Mouse (Mus musculus) splenic B cell, adult 2 months (primary cell): Measurements from ENCODE around the gene Fam129a.

Experiments used
- DNase-seq: peaks from one replicate; pipeline ENCODE4 v3.0.0-alpha.2; 2011; ENCODE audit warnings: low read depth, low spot score
- H3K27me3 ChIP-seq: 2 replicates; pipeline ENCODE4 v1.6.1; 2012; ENCODE audit warnings: mild to moderate bottlenecking, low read length, moderate library complexity, mixed read lengths; ENCODE audit not compliant: control insufficient read depth, poor library complexity, insufficient read depth, severe bottlenecking
- H3K36me3 ChIP-seq: 2 replicates; pipeline ENCODE4 v1.6.1; 2012; ENCODE audit warnings: mild to moderate bottlenecking, low read length, moderate library complexity, mixed read lengths; ENCODE audit not compliant: control insufficient read depth, poor library complexity, insufficient read depth, severe bottlenecking

Gene Fam129a

DNA sequence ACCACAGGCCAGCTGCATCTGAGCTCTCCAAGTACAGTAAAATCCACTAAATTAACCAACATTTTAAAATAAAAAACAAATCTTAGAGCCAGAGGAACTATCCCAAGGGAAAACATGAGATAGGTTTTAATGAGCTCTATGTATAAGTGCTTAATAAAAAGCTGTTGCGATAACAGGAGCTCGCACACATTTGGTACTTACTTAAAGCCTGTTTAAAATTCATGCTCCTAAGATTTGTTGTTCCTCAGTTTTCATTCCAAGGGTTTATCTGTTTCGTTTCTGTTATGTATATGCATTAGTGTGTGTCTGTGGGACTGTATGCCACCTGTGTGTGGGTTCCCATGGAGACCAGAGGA, 135.4 kb downstream of the Fam129a start:
- no peaks in the 10 kb centered on the region for H3K36me3 ChIP-seq
- H3K27me3 ChIP-seq, result no peaks in the 10 kb centered on the region
- no peak for DNase-seq

DNA sequence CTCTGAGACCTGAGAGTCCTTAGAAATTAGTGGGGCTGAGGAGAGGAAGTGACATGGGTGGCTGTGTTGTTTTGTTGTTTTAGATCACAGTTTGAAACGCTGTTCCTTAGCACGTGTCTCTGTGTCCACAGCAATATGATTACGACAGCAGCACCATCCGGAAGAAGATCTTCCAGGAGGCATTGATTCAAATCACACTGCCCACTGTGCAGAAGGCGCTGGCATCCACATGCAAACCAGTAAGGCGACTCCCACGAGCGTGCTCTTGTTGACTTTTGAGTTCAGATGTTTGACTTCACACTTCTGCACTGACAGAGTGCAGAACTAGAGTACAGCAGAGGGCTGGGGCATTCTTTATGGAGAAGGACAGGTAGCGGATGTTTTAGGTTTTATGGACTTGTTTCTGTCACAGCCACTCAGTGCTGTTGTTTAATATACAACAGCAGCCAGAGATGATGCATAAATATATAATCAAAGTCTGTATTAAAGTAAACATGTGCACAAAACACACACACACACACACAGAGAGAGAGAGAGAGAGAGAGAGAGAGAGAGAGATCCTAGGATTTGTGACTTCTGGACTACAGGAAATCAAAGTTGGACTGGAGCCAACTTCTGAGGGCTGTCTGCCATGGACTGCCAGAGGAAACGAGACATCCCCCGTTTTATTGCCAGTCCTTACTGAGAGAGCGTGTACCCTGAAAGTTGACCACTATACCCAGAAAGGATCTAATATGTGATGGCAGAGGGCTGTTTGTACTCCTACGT, 138.2 kb downstream of the Fam129a start:
- no peaks in the 10 kb centered on the region for H3K36me3 ChIP-seq
- no peaks in the 10 kb centered on the region for H3K27me3 ChIP-seq
- peak; percentile 19 for DNase-seq

DNA sequence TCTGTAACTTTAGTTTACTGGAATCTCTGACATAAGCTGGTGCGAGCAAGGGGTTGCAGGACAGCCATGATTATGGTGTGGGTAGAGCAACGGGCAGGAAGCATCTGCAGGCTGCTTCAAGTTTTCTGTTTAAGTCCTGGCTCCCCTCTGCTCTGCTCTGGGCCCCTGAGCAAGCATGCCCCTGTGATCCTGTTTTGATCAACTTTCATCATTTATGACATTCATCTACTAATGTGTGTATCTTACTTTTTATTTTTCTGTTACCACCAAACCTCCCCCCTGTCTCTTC, 138.7 kb downstream of the Fam129a start:
- no peaks in the 10 kb centered on the region for H3K36me3 ChIP-seq
- no peaks in the 10 kb centered on the region for H3K27me3 ChIP-seq
- DNase-seq, result no peak

DNA sequence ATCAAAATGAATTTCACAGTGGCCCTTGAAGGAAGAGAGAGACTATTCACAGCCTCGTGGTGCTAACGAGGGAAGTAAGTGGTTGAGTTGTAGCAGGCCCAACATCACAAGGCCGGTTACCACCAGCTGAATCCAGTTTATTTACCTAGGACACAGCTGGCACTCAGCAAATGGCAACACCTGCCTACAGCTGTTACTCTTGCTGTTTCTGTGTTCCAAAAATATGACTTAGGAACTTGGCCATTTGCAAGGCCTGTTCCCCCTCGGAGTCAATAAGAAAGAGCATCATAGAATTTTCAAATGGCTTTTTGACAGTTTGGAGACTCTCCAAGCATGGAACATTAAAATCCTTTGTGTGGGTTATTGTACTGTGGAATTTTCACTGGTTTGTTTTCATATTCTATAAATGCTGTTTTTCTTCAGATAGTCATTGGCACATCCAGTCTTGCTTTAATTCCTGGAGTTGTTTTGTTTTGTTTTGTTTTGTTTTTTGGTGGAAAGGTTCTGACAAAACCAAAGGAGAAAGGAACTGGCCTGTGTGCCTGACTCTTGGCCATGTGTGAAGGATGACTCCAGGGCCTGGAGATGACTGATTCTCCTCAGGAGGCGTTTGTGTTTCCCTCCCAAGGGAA, 139.6 kb downstream of the Fam129a start:
- Histone ChIP-seq H3K36me3 (no peaks in the 10 kb centered on the region), H3K27me3 (no peaks in the 10 kb centered on the region)
- DNase-seq, result no peak

DNA sequence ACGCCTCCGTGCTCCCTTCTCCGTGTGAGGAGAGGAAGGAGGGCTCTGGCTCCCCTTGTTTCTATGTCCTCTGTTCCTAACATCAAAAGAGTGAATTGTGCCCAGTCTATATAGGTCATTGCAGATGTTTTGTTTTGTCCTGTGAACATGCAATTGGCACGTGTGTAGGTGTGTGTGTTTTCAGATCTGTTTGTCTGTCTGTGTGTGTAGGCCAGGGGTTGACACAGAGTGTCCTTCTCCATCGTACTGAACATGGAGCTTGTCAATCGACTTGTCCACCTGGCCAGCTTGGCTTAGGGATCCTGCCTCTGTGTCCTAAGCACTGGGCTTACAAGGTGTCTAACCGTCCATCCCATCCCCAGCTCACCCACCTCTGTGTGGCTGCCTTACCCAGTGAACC, 140.1 kb downstream of the Fam129a start:
- H3K36me3 ChIP-seq, result no peaks in the 10 kb centered on the region
- DNase-seq, result no peak
- H3K27me3 ChIP-seq, result no peaks in the 10 kb centered on the region

DNA sequence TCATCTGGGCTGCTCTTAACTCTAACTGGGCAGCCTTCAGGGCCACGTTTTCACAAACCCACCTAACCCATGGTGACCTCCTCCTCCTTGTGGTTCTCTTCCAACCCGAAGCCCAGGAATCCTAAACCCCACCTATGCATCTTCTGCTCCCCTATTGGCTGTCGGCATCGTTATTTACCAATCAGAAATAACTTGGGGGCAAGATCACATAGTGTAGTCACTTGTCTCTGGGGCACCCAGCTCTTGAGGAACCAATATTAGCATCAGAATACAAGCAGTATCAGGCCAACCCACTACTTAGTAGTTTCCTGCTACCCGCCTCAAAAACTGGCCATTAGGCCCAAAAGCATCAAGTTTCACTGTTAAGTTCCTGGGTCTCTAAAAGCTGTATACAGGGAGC, 141.7 kb downstream of the Fam129a start:
- Histone ChIP-seq H3K36me3 (no peaks in the 10 kb centered on the region), H3K27me3 (no peaks in the 10 kb centered on the region)
- DNase-seq, result peak; percentile 13

DNA sequence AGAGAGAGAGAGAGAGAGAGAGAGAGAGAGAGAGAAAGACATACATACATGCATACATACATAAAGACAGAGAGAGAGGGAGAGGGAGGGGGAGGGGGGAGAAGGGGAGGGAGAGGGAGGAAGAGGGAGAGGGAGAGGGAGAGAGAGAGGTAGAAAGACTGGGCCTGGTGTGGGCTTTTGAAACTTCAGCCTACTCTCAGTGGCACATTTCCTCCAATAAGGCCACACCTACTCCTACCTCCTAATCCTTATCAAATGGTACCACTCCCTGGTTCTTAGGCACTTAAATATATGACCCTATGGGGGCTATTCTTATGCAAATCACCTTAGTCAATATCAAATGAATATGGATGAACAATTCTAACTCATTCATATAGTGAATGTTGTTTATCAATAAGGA, 142.6 kb downstream of the Fam129a start:
- H3K36me3 ChIP-seq, result no peaks in the 10 kb centered on the region
- no peaks in the 10 kb centered on the region for H3K27me3 ChIP-seq
- no peak for DNase-seq

DNA sequence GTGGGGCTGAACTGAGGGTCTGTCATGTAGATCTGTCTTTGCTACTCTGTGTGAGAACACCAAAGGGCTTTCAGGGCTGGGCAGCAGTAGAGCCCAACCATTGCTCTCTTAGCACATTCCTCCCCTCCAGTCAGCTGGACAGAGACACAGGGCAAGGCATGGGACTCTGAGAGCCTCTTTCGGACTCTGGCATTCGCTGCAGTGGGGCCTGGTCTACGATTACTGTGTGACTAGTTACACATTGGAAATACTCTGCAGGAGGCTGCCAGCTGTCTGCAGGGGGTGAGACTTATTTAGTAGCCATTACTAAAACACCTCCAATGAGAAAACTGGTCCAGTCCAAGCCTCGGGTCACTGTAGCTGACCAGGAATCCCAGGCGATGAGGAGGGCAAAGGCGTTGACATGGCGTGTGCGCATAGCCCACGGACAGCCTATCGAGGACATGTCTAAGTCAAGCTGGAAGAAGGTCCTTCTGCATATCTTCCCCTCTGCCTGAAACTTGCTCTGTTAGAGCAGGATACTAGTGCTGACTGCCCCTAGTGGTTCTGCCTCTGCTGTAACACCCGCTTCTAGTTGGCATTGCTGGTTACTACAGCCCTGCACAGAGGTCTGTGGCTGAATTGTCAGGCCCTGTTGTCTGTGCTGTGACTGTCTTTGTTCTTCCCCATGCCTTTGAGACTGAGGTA, 145.2 kb downstream of the Fam129a start:
- H3K27me3 ChIP-seq, result no peaks in the 10 kb centered on the region
- no peaks in the 10 kb centered on the region for H3K36me3 ChIP-seq
- DNase-seq, result peak; percentile 36

DNA sequence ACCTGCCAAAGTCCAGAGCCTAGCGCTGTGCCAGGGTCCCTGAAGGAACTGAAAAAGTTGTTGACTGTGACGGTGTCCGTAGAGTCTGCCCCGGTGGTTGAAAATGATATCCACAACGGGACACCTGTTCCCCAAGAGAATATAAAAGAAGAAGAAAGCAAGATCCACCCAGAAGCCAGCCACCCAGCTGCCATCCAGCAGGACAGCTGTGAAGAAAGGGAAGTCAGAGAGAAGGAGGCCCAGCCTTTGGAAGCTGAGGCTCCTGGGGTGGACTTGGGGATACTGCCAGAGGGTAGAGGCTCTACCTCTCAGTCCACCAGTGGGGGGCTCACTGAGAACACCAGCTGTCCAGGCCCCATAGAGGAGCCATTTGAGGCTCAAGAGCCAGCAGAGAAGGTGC, 146.6 kb downstream of the Fam129a start:
- no peaks in the 10 kb centered on the region for H3K36me3 ChIP-seq
- peak; percentile 43 for DNase-seq
- no peaks in the 10 kb centered on the region for H3K27me3 ChIP-seq

DNA sequence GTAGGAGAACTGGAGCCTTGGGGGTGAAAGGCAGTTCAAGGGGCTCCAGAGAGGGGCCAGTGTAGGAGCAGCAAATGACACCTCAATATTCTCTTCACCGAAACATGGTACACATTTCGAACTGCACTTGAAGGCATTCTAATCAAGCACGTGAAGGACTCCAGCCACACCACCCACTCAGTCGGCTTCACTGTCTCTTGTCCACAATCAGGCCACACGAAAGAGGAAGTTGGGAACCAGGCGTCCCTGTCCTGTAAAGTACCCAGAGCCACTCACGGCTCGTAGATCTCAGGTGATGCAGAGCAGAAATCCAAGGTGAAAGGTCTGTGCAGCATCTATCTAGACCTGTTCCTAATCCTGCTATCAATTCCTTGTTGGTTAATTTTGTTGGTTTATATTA, 147.6 kb downstream of the Fam129a start:
- H3K27me3 ChIP-seq, result no peaks in the 10 kb centered on the region
- no peaks in the 10 kb centered on the region for H3K36me3 ChIP-seq
- peak; percentile 52 for DNase-seq

DNA sequence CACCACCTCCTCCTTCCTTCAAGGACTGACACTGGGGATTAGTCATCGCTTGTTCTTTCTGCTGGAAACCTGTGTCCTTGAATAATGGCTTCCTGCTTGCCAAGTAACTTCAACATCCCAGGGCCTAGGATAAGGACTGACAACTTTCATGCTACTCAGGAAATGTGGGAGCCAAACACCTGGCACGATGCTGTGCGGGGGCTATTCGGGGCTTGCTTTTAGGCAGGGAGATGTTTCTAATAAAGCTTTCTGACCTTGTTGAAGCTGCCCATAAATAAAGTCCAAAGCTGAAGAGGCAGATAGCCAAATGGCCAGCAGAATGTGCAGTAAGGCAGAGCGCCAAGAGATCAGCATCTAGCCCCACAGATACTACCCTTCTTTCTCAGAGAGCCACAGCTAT, 148.9 kb downstream of the Fam129a start:
- Histone ChIP-seq H3K27me3 (no peaks in the 10 kb centered on the region), H3K36me3 (no peaks in the 10 kb centered on the region)
- no peak for DNase-seq

DNA sequence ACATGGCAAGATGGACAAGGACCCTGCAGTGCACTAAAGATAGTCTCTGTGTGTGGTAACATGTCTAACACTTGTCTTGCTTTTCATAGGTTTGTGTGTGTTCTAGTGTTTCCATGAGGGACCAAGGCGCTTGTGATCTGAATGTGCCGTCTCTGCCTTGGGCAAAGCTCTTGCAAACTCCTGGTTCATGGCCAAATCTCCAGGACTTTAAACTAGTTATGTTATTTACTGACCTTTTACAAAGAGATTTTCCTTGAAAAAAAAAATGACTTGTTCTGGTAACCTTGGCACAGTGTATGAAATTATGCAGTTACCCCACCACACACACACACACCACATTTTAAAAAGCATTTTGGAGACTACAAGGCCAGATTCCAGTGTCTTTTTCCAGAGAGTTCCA, 149.6 kb downstream of the Fam129a start:
- Histone ChIP-seq H3K27me3 (no peaks in the 10 kb centered on the region), H3K36me3 (no peaks in the 10 kb centered on the region)
- DNase-seq, result no peak

DNA sequence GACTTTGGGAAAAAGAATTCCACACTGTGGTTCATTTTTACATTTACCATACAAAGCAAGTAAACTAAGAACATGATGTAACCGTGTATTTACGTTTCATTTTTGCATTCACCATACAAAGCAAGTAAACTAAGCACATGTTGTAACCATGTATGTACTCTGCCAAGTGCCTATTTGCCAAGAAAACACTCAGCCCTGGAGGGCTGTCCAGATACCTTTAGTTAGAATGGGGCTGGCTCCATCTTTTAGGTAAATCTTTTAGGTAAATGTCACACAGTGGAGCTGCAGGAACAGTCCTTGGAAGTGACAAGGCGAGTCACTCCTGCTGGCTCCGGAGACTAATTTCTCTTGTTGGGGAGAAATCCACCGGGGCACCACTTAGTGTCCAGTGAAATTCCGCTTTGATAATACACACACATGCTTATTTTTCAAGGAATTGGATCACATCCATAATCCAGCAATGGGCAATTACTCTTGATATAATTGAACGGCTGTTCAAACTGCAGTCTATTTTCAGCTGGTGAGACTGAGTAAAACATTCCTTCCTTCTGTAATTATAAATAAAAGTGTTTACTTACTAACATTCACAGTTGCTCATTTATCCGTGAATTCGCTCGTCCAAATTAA, 150.5 kb downstream of the Fam129a start:
- Histone ChIP-seq H3K36me3 (no peaks in the 10 kb centered on the region), H3K27me3 (no peaks in the 10 kb centered on the region)
- no peak for DNase-seq

DNA sequence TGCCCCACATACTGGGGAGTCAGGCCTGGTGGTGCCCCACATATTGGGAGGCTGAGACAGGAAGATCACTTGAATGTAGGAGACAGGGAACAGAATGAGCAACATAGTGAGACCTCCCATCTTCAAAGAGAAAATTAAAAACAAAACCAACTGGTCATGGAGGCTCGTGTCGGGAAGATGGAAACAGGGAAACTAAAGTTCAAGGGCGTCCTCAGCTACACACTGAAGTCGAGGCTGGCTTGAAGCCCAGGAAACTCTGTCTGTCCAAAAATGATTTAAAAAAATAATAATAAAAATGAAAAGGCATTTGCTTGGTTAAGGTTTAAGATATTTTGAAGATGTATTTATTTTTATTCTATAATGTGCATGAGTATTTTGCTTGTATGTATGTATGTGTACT, 152.8 kb downstream of the Fam129a start:
- no peaks in the 10 kb centered on the region for H3K27me3 ChIP-seq
- DNase-seq, result no peak

DNA sequence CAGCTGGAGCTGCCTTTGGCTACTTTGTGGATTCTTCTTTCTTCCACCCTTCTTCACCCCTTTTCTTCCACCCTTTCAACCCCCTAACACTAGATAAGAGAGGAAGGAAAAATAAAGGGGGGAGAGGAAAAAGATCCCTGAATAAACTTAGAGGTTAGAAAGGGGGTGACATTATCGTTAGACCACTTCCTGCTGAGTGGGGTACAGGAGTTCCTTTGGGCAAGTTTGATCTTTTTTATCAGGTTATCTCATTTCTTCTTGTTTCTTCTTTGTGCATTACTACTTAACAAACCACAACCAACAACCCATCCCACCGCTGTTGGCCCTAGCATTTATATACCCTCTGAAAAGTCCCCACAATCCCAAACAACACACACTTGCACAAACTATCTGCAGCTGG, 154.6 kb downstream of the Fam129a start:
- no peak for DNase-seq
- Histone ChIP-seq H3K27me3 (no peaks in the 10 kb centered on the region), H3K36me3 (no peaks in the 10 kb centered on the region)

More for the DNA sequence above, 152.8 kb downstream of the Fam129a start:
- no peaks in the 10 kb centered on the region for H3K36me3 ChIP-seq
